Mouse (Mus musculus) thymus, adult 18-20 months (tissue): ENCODE measurements around the gene Rpl29.
A peak's percentile ranks its signal among the peaks of the same experiment; 100 is the strongest.

Experiments
- DNase-seq, 2 experiments: peaks; one replicate each; pipeline ENCODE4 v3.0.0; 2022; ENCODE audit warnings: mixed read lengths in 2 of 2

Rpl29 gene

GRCm38 (mm10) chr9:106420608-106421007 lies 8.6 kb upstream of the Rpl29 start:
- DNase-seq: no peak

- no peak for DNase-seq
Measured at GRCm38 (mm10) chr9:106421033-106421864, 8.0 kb upstream of the Rpl29 start.

DNA sequence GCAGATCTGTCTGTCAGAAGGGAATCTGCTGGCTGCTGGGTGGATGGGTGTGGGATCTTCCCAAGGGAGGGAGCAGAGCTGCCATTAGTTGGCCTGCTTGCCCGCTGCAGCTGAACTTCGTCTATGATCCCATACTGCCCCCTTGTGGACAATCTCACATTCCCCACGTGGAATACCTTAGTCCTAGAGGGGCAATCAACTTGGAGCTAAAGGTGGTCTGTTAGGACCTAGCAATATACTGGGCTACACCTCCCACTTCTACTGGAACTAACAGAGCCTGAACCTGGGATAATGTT lies 7.4 kb upstream of the Rpl29 start:
- DNase-seq: peak; percentile 49 to 58

- DNase-seq: no peak
Measured at GRCm38 (mm10) chr9:106428719-106429220, 484 bp upstream of the Rpl29 start.

GRCm38 (mm10) chr9:106430015-106430264 lies 686 bp downstream of the Rpl29 start:
- DNase-seq: no peak

DNA sequence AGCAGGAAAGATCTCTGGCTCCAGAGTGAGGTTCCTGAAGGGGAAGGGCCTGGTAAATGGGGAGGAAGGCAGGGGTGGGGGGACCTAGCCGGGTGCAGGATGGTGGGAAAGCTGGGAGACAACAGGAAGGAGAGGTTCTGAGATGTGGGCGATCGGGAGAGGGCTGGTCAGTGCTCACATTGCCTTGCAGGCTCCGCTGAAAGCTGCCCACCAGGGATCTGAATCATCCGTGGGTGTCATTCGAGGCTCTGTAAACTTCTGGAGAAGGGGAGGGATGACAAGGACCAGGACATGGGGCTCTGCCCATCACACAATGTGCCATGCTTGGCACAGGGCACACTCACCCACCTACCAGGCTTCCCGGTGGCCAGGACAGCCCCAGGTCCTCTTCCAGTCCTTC lies 4.1 kb downstream of the Rpl29 start:
- no peak for DNase-seq

DNA sequence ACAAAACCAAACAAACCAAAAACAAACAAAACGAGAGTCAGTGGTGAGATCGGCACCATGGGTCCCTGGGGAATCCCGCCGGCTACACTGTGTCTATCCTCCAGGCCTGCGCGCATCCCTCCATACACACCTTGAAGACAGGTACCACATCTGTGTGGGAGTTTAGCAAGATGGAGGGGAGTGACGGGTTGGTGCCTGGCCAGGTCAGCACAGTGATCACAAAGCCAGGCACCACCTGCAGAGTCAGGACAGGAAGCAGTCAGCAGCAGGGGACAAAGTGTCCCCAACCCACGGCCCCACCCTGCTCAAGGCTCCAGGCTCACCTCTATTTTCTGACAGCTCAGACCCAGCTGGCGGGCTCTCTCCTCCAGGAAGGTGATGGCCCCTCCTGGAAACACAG lies 7.3 kb downstream of the Rpl29 start:
- DNase-seq: no peak

DNA sequence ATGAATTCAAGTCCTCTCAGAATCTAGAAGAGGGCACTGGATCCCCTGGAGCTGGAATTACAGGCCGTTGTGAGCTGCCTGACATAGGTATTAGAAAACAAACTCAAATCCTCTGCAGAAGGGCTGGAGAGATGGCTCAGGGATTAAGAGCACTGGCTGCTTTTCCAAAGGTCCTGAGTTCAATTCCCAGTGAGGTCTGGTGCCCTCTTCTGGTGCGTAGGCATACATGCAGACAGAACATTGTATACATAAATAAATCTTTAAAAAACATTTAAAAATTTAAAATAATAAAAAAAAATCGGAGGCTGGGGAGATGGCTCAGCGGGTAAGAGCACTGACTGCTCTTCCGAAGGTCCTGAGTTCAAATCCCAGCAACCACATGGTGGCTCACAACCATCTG lies 13.4 kb downstream of the Rpl29 start:
- DNase-seq: no peak

DNA sequence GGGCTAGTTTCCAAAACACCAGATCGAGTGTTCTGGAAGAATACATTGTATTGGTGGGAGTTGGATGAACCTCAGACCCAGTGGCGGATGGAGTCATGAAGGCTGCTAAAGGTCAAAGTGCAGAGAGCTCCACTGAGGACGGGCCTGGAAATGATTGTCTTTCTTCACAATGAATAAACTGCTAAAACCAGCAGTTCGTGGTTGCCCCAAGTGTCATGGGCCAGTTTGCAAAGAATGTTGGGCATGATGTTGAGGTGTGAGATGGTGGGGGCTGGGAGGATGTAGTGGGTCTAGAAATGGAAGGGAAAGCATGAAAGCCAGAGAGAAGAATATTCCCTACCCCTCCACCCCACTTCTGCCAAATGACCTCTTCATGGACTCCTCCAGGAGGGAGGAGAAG lies 15.6 kb downstream of the Rpl29 start:
- no peak for DNase-seq

DNA sequence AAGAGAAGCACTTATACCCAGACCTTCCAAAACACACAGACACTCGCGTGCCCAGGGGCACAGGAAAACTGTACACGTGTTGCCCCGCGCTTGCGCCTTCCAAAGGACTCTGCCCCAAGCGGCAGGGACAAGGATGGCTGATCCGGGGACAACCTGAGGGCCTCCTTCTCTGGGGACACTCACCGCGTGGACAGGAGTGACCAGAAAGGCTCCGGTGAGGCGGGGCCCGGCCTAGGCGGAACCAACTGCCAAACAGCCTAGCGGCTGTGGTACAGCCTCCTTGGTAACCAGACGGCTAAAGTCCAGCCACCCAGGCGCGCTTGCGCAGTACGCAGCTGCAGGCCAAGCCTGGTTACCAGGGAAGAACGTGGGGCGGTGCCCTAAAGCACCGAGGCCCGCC lies 18.1 kb downstream of the Rpl29 start, which contains the start of the genes Abhd14b and Abhd14a:
Gene Abhd14b, plus strand, starts transcription at position 112 of the 400 bp plus-strand sequence.
Gene Abhd14a, minus strand, starts transcription at position 331 of the 400 bp plus-strand sequence.
- peak; percentile 70 to 72 for DNase-seq

DNA sequence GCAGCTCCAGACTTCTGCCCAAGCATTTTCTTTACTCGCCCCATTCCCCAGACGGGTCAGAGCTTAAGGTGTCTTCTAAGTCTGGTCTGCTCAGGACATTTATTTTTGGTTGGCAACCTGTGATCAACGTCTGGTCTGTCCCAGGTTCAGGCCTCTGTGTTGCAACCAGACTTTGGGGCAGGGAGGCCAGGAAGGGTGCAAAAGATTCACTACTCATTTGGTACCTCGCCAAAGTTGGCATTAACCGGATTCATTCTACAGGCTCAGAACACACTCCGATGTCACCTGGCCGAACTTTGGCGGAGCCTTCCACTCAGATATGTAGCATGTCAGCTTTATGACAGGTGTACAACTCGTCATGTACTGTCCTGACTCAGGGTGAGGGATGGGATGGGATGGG lies 18.7 kb downstream of the Rpl29 start:
- DNase-seq: no peak

DNA sequence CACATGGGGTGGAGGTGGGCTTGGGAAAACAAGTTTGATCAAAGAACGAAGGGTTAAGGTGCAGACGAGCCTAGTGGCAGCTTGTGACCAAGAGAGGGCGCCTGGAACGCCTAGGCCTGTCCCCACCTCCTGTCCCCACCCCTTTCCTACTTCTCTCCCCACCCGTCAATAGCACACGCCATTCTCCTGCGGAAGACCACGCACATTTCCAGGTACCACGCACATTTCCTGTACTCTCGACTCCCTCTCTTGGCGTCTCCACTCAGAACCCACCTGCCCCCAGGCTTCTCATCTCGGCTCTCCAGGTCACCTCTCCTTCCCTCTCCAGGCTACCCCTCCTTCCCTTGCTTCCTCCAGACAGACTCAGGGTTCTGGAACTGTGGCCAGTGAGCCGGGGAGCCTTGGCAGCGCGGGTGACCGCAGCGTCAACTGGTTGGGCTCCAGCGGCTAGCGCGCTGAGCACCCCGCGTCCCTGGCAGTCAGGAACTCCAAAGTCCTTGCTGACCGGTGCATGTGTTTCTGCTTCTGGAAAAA lies 19.3 kb downstream of the Rpl29 start:
- no peak for DNase-seq

- DNase-seq: no peak
Measured at GRCm38 (mm10) chr9:106449947-106450346, 20.7 kb downstream of the Rpl29 start.

GRCm38 (mm10) chr9:106450661-106451060 lies 21.4 kb downstream of the Rpl29 start:
- no peak for DNase-seq

- no peak for DNase-seq
Measured at GRCm38 (mm10) chr9:106451298-106451697, 22.0 kb downstream of the Rpl29 start.

DNA sequence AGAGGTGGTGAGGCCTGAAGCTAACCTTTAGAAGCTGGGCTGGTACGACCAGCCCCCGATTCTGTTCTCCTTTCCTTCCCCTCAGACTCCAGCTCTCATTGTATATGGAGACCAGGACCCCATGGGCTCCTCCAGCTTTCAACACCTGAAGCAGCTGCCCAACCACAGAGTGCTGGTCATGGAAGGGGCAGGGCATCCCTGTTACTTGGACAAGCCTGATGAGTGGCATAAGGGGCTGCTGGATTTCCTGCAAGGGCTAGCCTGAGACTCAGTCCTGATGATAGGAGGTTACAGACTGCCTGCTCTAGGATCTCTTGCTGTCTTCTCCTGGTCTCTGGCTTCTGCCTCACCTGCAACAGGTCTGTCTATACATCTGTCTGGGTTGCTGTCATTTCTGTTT lies 22.6 kb downstream of the Rpl29 start:
- DNase-seq: no peak

GRCm38 (mm10) chr9:106452351-106452750 lies 23.1 kb downstream of the Rpl29 start:
- DNase-seq: no peak

GRCm38 (mm10) chr9:106452821-106453220 lies 23.6 kb downstream of the Rpl29 start:
- DNase-seq: no peak

- DNase-seq: no peak
Measured at GRCm38 (mm10) chr9:106453271-106454070, 24.2 kb downstream of the Rpl29 start, which contains the start of gene Pcbp4. TSS of gene Pcbp4 (plus strand) at chr9:106453291.

GRCm38 (mm10) chr9:106454071-106454761 lies 25.0 kb downstream of the Rpl29 start:
- no peak for DNase-seq

GRCm38 (mm10) chr9:106454888-106455681 lies 25.8 kb downstream of the Rpl29 start:
- no peak for DNase-seq
